Mouse (Mus musculus): ENCODE measurements around the gene Oas1c.
"Not testable (repeated sequence)": the region's sequence is repeated elsewhere in the genome, so short reads cannot be mapped to it uniquely, and the experiment has no call there.

The Oas1c gene

GRCm38 (mm10) chr5:120811951-120812819 lies at the start of gene Oas1c:
Oas1c (minus strand) TSS chr5:120812514.
- DNase-seq: peak; percentile 85

DNA sequence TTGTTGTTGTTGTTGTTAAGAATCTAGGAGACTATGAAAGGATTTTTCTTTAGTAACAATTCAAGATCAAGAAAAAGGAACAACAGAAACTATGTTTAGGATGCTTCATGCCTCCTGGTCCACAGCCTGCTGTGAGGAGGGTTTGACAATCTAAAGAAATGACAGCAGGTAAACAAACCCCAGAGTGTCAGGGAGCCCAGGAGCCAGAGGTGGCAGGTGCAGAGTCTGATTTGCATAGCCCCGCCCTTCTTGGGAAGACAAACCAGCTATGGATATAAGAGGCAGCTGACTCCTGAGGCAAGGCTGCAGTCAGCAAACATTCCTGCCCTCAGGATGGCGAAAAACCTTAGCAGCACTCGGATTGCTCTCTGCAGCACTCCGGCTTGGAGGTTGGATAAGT lies 48.8 kb upstream of the Oas1c start, which contains the start of gene Oas1h:
Gene Oas1h (plus strand): TSS at position 301 of the 400 bp plus-strand sequence.
- DNase-seq: no peak

DNA sequence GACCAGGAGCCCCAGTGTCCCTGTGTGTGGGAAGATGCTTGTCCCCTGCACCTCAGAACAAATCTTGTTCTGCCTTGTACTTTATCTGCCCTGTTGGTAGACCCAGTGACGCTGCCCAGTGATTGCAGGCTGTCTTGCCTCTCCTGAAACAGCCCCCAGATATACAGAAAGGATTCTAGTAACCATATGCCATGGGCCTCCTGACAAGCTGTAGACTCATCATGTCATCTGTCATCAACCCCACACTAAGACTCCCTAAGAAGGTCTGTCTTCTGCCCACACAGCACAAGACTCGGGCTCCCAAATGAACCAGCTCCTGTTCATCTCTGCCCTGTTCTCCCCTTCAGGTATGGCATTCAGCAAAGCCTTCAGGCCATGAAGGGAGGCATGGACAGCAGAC lies 46.9 kb upstream of the Oas1c start:
- peak; percentile 13 for DNase-seq

DNA sequence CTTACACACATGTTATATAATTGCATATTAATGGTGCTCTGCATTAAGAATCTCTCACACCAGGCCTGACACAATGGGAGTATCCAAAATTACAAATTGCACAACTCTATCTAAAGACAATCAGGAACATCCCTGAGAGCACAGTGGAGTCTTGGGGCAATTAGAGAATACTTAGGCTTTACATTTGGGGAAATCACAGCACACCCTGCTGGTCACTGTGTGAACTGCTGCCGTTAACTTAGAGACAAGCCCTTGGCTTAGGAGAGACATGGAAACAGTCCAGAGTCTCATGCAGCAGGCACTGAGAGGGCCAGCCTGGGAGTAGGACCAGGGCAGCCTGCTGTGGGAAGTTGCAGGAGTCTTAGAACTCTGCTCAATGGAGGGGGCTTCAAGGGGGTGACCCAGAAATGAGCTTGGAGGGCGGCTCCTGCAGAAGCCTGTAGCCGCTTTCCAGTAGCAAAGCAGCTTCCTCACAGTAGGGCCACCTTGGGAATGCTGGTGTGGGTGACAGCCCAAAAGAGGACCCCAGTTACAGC lies 37.4 kb upstream of the Oas1c start:
- DNase-seq: peak; percentile 12

DNA sequence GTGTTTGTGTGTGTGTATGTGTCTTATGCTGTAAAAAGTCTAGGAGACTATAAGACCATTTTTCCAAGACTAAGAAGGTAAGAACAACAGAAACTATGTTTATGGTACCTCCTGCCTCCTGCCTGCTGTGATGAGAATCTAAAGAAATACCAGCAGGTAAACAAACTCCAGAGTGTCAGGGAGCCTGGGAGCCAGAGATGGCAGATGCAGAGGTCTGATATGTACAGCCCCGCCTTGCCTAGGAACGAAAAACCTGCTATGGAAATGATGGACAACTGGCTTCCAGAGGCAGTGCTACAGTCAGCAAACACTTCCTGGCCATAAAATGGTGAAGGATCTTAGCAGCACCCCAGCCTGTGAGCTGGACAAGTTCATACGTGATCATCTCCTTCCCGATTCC lies 34.8 kb upstream of the Oas1c start, which contains the start of gene Oas1f:
Gene Oas1f (plus strand): TSS at position 301 of the 400 bp plus-strand sequence.
- no peak for DNase-seq

DNA sequence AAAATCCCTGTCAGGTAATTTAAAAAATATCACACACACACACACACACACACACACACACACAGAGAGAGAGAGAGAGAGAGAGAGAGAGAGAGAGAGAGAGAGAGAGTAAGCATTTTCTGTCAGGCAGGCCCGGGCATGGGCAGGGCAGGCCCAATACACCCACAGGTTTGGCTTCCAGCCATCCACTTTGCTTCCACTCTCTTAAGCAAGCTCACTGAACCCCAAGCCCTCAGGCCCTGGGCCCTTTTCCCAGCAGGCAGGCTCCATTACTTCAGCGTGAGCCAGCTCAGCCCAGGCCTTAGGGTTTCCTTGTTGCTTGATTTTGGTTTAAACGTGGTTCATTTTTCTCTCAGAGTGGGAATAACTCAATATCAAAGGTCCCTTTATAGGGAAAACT lies 32.4 kb upstream of the Oas1c start:
- no peak for DNase-seq

- DNase-seq: no peak
These were observed 24.6 kb upstream of the Oas1c start for GRCm38 (mm10) chr5:120836731-120837585.

DNA sequence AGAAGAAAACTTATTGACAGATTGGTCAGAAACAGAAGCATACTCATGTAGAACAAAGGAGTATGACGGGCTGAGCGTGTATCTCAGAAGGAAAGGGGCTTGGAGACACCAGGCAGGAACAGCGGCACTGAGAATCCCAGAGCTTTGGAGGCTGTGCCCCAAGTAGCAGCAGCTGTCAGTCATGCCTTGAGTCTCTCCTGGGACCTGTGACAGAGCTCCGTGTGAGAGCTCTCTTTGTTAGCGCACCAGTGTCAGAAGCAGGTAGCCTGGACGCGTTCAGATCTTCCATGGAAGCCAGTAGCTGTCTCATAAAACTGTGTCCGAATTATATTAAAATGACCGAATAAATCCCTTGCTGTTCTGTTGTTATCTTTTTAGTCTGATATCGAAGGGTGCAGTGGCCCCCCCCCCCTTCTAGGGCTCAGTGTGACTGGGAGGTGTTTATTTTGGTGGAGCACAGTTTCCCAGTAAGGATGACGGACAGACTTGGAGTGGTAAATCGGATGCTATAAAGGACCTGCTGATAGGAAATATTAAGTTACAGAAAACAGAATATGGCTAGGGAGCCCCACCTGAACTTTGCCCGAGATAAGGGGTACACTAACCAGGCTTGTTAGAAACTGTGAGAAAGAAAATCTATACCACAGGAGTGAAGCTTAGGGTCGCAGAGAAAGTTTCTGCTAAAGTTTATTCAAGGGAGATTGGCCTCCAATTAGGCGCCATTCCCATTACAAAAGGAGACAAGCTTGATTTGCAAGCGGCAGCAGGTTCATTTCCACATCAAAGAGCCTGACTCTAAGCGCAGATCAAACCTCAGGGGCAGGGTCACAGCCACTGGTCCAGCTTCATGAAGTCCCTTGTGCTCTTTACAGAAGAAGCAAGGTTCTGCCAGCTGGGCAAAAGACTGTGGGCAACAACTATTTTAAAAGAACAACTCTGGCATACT lies 21.3 kb upstream of the Oas1c start:
- DNase-seq: no peak

DNA sequence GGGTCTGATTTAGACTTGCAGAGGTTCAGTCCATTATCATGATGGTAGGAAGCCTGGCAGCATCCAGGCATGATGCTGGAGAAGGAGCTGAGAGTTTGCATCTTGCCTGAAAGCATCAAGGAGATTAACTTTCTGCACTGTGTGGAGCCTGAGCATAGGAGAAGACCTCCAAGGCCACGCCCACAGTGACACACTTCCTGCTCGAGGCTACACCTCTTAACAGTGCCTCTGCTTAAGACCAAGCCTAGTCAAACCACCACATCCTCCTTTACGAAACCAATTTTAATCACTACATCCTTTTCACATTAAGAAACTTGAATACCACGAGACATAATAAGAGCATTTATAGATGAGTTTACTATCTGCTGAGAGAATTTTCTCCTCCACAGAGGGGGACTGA lies 18.7 kb upstream of the Oas1c start:
- DNase-seq: no peak

DNA sequence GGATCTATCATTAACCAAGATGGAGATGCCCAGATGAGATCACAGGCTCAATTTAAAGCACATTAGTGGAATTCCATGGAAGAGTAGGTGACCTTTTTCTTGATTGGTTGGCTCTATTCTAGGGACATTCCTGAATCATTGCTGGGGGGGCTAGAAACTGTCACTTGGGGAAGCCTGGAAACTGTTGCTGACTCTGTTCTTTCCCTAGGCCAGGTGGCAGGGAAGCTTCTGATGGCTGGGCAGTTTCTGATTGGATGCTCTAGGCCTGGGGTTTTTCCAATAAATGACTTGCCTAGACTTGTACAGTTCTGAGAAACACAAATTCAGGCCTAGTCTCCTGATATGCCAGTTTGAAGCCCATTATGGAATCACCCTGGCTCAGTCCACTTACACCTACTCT lies 6.7 kb upstream of the Oas1c start:
- DNase-seq: no peak

- no peak for DNase-seq
These were observed 3.6 kb upstream of the Oas1c start for GRCm38 (mm10) chr5:120815949-120816348.

GRCm38 (mm10) chr5:120813023-120813422 lies 709 bp upstream of the Oas1c start:
- DNase-seq: no peak

GRCm38 (mm10) chr5:120809171-120809570 lies 3.1 kb downstream of the Oas1c start:
- DNase-seq: no peak

GRCm38 (mm10) chr5:120806458-120806857 lies 5.9 kb downstream of the Oas1c start:
- peak; percentile 19 for DNase-seq

GRCm38 (mm10) chr5:120803596-120803995 lies 8.7 kb downstream of the Oas1c start:
- no peak for DNase-seq

DNA sequence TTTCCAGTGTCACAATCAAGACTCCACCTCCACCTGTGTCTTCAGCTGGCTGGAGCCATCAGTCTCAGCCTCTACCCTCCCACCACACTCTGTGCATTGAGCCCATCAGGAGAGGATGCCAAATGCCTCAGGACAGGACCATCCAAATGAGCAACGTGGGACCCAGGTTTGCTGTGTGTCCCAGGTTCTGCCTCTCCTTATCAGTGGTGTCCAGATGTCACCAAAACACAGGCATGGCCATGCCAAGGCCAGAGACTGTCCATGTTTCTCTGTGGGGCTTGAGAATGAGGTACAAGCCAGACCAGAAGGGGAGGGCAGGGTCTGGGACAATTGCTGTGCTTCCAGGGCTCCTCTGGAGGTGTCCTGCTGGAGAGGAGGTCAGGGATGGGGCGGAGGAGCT lies 13.4 kb downstream of the Oas1c start:
- not testable (repeated sequence) for DNase-seq

DNA sequence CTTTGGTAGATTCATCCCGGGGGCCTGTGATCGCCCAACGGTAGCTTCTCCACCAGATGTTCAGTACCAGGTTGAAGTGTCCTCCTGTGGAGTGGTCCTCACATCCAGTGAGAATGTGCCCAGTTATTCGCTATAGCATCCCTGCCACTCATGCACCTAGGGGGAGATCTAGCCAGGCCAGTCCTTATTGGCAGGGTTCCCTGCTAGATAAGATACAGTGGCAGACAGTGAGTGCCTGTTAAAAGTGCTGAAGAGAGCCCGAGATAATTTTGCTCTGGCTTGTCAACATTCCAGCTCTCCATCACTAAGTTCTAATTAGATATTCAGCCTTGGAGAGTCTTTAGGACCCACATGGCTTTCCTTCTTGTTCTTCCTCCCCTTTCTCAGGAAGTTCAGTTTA lies 14.2 kb downstream of the Oas1c start:
- DNase-seq: not testable (repeated sequence)

DNA sequence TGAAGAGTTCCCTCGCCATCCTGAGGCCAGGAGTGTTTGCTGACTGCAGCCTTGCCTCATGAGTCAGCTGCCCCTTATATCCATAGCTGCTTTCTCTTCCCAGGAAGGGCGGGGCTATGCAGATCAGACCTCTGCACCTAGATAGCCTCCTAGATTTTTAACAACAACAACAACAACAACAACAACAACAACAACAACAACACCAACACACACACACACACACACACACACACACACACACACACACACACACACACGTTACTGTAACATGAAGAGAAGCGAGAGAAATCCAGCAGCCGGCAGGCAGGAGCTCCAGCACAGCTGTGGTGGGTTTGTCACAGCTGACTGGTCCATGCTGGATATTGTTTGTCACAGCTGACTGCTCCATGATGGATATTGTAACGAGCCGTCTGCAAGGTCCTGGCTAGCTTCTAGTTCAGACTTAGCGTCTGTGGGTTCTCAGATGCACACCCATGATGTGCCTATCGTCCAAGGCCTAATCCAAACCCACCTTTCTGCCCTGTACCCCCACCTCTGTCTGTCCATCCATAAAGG lies 16.8 kb downstream of the Oas1c start, which contains the start of gene Oas1e:
Gene Oas1e (minus strand): TSS at position 51 of the 555 bp plus-strand sequence.
- not testable (repeated sequence) for DNase-seq

DNA sequence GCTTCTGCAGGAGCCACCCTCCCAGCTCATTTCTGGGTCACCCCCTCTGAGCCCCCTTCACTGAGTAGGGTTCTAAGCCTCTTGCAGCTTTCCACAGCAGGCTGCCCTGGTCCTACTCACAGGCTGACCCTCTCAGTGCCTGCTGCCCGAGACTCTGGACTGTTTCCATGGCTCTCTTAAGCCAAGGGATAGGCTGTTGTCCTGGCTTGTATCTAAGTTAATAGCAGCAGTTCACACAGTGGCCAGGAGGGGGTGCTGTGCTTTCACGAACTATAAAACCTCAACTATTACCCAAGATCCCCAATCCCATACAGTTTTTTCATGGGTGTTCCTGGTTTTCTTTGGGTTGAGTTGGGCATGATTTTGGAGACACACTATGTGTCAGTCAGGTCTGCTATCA lies 19.3 kb downstream of the Oas1c start:
- peak; percentile 22 for DNase-seq

GRCm38 (mm10) chr5:120787042-120787441 lies 25.3 kb downstream of the Oas1c start:
- DNase-seq: no peak

- DNase-seq: no peak
These were observed 29.9 kb downstream of the Oas1c start for GRCm38 (mm10) chr5:120782446-120782845.

DNA sequence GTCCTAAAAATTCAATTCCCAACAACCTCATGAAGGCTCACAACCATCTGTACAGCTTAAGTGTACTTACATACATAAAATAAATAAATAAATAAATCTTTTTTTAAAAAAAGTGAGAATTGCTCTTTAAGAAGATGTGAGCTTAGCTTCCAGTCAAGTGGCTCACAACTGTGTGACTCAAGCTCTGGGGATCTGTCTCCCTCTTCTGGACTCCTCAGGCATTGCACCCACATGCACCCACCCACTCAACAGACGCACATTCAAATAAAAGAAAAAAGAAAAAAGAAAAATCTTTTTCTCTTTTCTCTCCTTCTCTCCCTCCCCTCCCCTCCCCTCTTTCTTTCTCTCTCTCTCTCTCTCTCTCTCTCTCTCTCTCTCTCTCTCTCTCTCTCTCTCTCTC lies 30.7 kb downstream of the Oas1c start:
- DNase-seq: no peak

Measured in right cerebral cortex, adult 18-20 months (tissue).